Mouse (Mus musculus) intestine, embryonic 16.5 days (tissue): ENCODE measurements around the gene Fkbp4. TPM values are rescaled to one million over a fixed set of nuclear protein-coding genes. Genes with fewer than 3 reads are reported as not detected.

Experiments used
- ATAC-seq: fragments of 200-750 bp; cut with Nextera tagmentation; 2 replicates; pipeline ENCODE4 v1.8.0; 2017; ENCODE audit warnings: moderate TSS enrichment, moderate library complexity
- H3K27ac ChIP-seq: fragments of 300-500 bp; sonication (generic); 2 replicates; pipeline ENCODE4 v1.5.1; 2014; ENCODE audit warnings: mild to moderate bottlenecking, low read length
- H3K27me3 ChIP-seq: fragments of 300-500 bp; sonication (generic); replicated peaks from 2 replicates; pipeline ENCODE4 v1.6.1; 2014; ENCODE audit warnings: low read length, control low read depth, mixed read lengths; ENCODE audit not compliant: control insufficient read depth, insufficient read depth
- H3K36me3 ChIP-seq: fragments of 300-500 bp; sonication (generic); 2 replicates; pipeline ENCODE4 v1.6.1; 2014; ENCODE audit warnings: low read length, control low read depth; ENCODE audit not compliant: control insufficient read depth, insufficient read depth
- H3K4me1 ChIP-seq: fragments of 300-500 bp; sonication (generic); 2 replicates; pipeline ENCODE4 v1.6.1; 2014; ENCODE audit warnings: low read length, control low read depth, mixed read lengths; ENCODE audit not compliant: control insufficient read depth, insufficient read depth
- H3K4me2 ChIP-seq: fragments of 300-500 bp; sonication (generic); 2 replicates; pipeline ENCODE4 v1.6.1; 2014; ENCODE audit warnings: low read depth, low read length, control low read depth
- H3K4me3 ChIP-seq: fragments of 300-500 bp; sonication (generic); 2 replicates; pipeline ENCODE4 v1.5.1; 2014; ENCODE audit warnings: mild to moderate bottlenecking, low read length
- H3K9ac ChIP-seq: fragments of 300-500 bp; sonication (generic); 2 replicates; pipeline ENCODE4 v1.6.1; 2014; ENCODE audit warnings: low read depth, low read length
- H3K9me3 ChIP-seq: fragments of 300-500 bp; sonication (generic); 2 replicates; pipeline ENCODE4 v1.6.1; 2016; ENCODE audit warnings: low read length, control low read depth; ENCODE audit not compliant: control insufficient read depth
- WGBS: fragments of 180-500 bp; shearing (Covaris S2); extraction: QIAGEN DNeasy Blood & Tissue Kit; methylation state at CpG from one replicate; pipeline ENCODE4 v1.1.7; 2014; 5-methylcytosine and 5-hydroxymethylcytosine counted together
- polyA plus RNA-seq: library from polyadenylated mRNA; unstranded; fragments of >200 nt; fragmentation: Nextera tagmentation; extraction: Ambion mirVana; gene quantifications from 2 replicates; pipeline ENCODE4 v1.2.1, GENCODE M21; 2015

Gene Fkbp4
- polyA plus RNA-seq, 1 experiment from 2014 or later, result 516 TPM

DNA sequence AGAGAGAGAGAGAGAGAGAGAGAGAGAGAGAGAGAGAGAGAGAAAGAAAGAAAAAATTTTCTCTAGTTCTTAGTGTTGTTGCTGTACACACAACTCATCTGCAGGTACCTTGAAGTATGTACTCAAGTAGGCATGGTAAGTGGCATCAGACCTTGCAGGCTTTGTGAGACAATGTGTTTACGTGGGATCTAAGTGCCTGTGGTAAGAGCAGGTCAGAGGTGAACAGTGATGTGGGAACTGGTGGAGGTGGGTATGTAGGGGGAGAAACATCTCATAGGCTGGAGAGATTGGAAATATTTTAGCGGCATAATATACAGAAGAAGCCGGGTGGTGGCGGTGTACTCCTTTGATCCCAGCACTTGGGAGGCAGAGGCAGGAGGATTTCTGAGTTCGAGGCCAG, 10.9 kb downstream of the Fkbp4 start:
- Histone ChIP-seq H3K36me3 (peaks cover 24% of the 10 kb centered on the region), H3K9me3 (no peaks in the 10 kb centered on the region), H3K27me3 (no peaks in the 10 kb centered on the region), H3K4me2 (no peak overlapping the region), H3K4me1 (0 out of 2 replicates have a peak, but pooled peaks cover 2% of the 10 kb centered on the region), H3K9ac (no peak overlapping the region), H3K4me3 (no peak overlapping the region), H3K27ac (no peak overlapping the region)
- WGBS, result 87% methylated on average over 5 of the region's 5 CpGs
- no peak for ATAC-seq

DNA sequence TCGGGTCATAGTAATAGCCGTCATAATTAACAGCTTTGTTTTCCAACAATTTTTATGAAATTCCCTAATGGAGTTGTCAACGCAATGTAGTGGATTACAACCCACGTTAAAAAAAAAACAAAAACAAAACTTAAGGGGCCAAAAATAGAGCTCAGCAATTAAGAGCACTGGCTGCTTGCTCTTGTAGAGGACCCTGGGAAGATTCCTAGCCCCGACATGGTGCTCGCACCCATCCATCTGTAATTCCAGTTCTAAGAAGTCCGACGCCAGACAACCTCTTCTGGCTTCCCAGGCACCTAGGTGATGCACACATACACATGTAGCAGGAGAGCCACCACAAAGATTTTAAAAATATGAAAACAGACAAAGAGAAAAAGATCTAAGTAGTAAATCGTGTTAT, 13.4 kb downstream of the Fkbp4 start:
- Histone ChIP-seq H3K4me1 (peaks cover 8% of the 10 kb centered on the region), H3K4me3 (peak overlapping the region; percentile 61), H3K9me3 (no peaks in the 10 kb centered on the region), H3K27me3 (no peaks in the 10 kb centered on the region), H3K27ac (peak overlapping the region; percentile 94; the same call in 1 of the 2 replicates), H3K9ac (peak overlapping the region; percentile 83), H3K4me2 (peak overlapping the region; percentile 37), H3K36me3 (peaks cover 4% of the 10 kb centered on the region)
- ATAC-seq, result no peak
- 15% methylated on average over 9 of the region's 9 CpGs for whole genome bisulfite sequencing

DNA sequence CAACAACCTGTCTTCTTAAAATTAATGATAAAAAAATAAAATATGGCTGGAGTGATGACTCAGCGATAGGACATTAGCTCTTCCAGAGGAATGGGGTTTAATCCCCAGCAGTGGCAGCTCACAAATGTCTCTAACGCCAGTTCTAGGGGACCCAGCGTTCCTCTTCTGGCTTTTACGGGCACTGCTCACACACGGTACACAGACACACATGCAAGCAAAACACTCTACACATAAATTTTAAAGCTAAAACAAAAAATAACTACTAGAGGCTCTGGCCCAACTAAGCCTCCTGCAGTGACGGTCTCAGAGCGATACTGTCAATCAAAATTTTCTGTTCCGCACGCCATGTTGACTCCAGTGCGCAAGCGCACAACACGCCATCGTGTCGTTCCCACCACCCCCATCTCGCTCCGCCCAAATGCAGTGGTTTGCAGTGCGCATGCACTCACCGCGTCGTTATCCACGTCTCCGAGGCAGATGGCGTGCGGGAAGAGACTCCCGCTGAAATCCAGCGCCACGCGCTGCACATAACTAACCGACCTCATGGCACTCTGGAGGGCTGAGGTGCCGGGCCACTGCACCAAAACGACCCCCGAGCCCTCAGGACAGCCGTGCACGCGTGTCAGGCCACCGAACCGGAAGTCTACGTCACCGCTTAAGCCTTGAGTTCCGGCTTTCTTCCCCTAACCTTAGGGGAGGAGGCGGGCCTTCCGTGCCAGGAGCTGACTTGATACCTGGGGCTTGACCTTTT, 14.0 kb downstream of the Fkbp4 start, which contains the start of gene Itfg2:
Itfg2 (minus strand) TSS at position 663 of the 751 bp plus-strand sequence.
- Histone ChIP-seq H3K27me3 (no peaks in the 10 kb centered on the region), H3K9me3 (no peaks in the 10 kb centered on the region), H3K4me3 (peak within 1 kb of the TSS; percentile 61), H3K4me2 (peak within 1 kb of the TSS; percentile 37), H3K27ac (peak within 1 kb of the TSS; percentile 94), H3K9ac (peak within 1 kb of the TSS; percentile 83), H3K4me1 (peaks cover 8% of the 10 kb centered on the region), H3K36me3 (no peaks in the 10 kb centered on the region)
- peak; percentile 96 for ATAC-seq
- under 1% methylated on average over 42 of the region's 42 CpGs for whole genome bisulfite sequencing

DNA sequence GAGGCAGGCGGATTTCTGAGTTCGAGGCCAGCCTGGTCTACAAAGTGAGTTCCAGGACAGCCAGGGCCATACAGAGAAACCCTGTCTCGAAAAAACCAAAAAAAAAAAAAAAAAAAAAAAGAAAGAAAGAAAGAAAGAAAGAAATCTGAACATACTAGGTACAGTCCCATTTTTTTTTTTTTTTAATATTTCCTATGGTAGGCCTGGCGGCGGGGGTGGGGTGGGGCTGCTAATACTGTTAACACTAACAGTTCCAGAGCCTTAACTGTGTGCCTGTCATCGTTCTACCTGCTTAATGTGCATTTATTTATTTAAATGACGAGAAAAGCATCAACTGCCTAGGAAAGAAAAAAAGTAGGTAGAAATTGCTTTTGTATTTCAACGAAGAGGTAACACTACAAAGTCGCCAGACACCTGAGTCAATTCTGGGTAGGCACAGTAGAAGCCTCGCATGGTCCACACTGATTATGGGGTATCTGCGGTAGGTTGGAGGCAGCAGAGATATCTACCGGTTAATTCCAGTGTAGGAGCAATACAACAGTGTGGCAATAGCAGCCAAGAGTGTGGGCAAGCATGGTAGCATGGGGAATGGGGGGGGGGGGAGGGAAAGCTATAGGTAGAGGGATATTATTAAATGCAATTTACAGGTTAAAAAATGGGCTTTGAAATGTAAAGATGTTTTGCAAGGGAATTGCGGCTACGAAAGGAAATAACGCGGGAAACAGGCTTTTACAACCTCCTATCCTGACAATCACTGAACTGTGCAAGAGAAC, 14.8 kb downstream of the Fkbp4 start:
- H3K27me3 ChIP-seq, result no peaks in the 10 kb centered on the region
- WGBS, result 36% methylated on average over 15 of the region's 16 CpGs
- peaks cover 8% of the 10 kb centered on the region for H3K4me1 ChIP-seq
- peak overlapping the region; percentile 83 for H3K9ac ChIP-seq
- H3K27ac ChIP-seq, result peak overlapping the region; percentile 84
- ATAC-seq, result peak; percentile 43; the same call in 1 of the 2 replicates
- H3K4me3 ChIP-seq, result peak overlapping the region; percentile 61
- peak overlapping the region; percentile 37 for H3K4me2 ChIP-seq
- H3K36me3 ChIP-seq, result no peaks in the 10 kb centered on the region
- no peaks in the 10 kb centered on the region for H3K9me3 ChIP-seq

DNA sequence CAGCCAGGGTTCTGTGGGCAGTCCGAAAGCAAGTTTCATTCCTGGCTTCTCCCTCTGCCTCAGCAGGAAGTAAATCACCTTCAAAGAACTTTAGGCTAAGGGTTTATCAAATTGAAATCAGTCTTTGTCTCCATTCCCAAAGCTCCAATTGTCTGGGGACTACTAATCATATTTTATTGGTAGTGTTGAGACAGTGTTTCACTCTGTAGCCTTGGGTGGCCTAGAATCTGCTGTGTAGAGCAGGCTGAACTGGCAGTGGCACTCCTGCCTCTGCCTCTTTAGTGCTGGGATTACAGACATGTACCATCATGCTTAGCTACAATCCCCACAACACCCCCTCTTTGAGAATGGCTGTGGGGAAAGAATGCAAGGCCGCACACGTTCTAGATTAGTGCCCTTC, 17.0 kb downstream of the Fkbp4 start:
- no peaks in the 10 kb centered on the region for H3K27me3 ChIP-seq
- WGBS, result 81% methylated on average over 3 of the region's 3 CpGs
- no peak overlapping the region for H3K4me3 ChIP-seq
- ATAC-seq, result no peak
- no peak overlapping the region for H3K9ac ChIP-seq
- H3K36me3 ChIP-seq, result no peaks in the 10 kb centered on the region
- no peak overlapping the region for H3K4me2 ChIP-seq
- H3K9me3 ChIP-seq, result no peaks in the 10 kb centered on the region
- H3K27ac ChIP-seq, result peak overlapping the region; percentile 54
- H3K4me1 ChIP-seq, result peaks cover 8% of the 10 kb centered on the region

DNA sequence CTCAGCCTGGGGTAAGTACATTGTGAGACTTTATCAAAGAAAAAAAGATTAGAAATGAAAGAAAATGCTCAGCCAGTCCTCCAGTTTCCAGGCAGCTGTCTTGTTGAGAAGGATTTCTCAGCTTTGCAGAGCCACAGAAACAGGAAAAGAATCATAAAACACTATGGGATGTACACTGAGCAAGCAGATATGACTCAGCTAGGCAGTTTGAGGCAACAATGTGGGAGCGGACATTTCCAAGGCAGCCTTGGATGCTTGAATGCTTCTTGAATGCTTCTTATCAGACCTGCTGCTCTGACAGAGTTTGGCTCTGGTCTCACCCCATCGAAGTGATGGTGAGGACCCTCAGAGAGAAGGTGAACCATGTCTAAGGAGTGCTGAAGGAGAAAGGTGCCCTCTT, 17.4 kb downstream of the Fkbp4 start:
- 74% methylated on average over 2 of the region's 2 CpGs for WGBS
- H3K27ac ChIP-seq, result peak overlapping the region; percentile 54

DNA sequence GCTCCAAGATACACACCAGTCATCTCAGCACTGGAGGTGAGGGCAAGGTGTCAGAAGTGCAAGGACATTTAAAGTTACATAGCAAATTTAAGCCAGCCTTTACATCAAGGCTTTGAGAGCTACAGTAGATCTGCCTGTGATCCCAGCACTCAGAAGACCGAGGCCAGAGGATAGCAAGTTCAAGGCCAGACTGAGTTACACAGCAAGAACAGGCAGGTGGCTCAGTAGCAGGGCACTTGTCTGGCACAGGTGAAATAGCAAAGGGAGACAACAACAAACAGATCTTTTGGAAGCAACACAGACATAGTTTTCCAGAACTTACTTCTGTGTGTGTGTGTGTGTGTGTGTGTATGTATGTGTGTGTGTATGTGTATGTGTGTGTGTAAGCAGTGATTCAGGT, 20.4 kb downstream of the Fkbp4 start:
- no peaks in the 10 kb centered on the region for H3K27me3 ChIP-seq
- H3K4me3 ChIP-seq, result no peak overlapping the region
- no peak for ATAC-seq
- H3K4me2 ChIP-seq, result no peak overlapping the region
- no peak overlapping the region for H3K9ac ChIP-seq
- peaks cover 5% of the 10 kb centered on the region for H3K4me1 ChIP-seq
- WGBS, result 84% methylated on average over 1 of the region's 1 CpGs
- no peaks in the 10 kb centered on the region for H3K9me3 ChIP-seq
- H3K27ac ChIP-seq, result no peak overlapping the region
- H3K36me3 ChIP-seq, result peaks cover 4% of the 10 kb centered on the region; the same call in 1 of the 2 replicates

More for the DNA sequence above, 17.4 kb downstream of the Fkbp4 start:
- Histone ChIP-seq H3K9me3 (no peaks in the 10 kb centered on the region), H3K36me3 (no peaks in the 10 kb centered on the region), H3K4me2 (no peak overlapping the region), H3K4me3 (no peak overlapping the region), H3K9ac (no peak overlapping the region), H3K27me3 (no peaks in the 10 kb centered on the region), H3K4me1 (peaks cover 8% of the 10 kb centered on the region)
- ATAC-seq, result no peak

DNA sequence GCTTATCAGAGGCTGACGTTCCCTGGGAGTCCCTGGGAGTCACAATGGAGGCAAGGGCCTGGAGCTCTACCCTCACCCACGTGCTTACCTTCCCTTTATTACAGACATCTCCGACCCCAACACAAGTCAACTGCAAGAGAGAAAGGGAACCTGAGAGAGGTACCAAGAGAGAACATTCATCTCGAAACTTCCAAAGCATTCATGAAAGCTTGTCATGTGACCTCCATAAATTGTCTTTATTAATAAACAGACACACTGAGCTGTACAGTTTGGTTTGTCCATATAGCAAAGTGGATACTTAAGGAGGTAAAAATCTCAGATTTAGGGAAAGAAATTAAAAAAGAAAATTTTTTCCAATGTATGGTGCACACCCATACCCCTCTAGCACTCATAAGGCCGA, 22.3 kb downstream of the Fkbp4 start:
- no peak overlapping the region for H3K4me3 ChIP-seq
- no peak overlapping the region for H3K27ac ChIP-seq
- ATAC-seq, result no peak
- no peak overlapping the region for H3K4me2 ChIP-seq
- WGBS, result 84% methylated on average over 5 of the region's 5 CpGs
- peaks cover 4% of the 10 kb centered on the region; the same call in 1 of the 2 replicates for H3K36me3 ChIP-seq
- no peaks in the 10 kb centered on the region for H3K9me3 ChIP-seq
- H3K9ac ChIP-seq, result no peak overlapping the region
- H3K4me1 ChIP-seq, result peaks cover under 1% of the 10 kb centered on the region; the same call in 1 of the 2 replicates
- H3K27me3 ChIP-seq, result no peaks in the 10 kb centered on the region

DNA sequence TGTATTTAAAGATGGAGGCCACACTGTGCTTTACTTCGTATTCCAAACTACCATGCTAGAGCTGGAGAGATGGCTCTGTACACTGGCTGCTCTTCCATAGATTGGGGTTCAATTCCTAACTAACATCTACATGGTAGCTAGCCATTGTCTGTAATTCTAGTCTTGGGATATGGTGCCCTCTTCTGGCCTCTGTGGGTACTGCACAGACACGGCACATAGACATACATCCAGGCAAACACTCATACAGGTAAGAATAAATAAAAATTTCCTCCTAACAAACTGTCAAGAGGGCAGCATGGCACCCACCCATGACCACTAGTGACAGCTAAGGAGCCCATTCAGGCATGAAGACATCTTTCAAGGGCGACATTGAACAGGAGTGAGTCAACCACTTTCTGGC, 27.4 kb downstream of the Fkbp4 start:
- ATAC-seq, result peak; percentile 57
- Histone ChIP-seq H3K27ac (no peak overlapping the region), H3K4me3 (no peak overlapping the region), H3K9ac (no peak overlapping the region), H3K4me2 (no peak overlapping the region), H3K4me1 (no peaks in the 10 kb centered on the region), H3K9me3 (no peaks in the 10 kb centered on the region), H3K27me3 (no peaks in the 10 kb centered on the region), H3K36me3 (peaks cover 19% of the 10 kb centered on the region)
- WGBS, result 15% methylated on average over 3 of the region's 3 CpGs
